Mouse (Mus musculus) C2C12 (cell line): ENCODE measurements around the gene Slc12a5. TPM values are rescaled to one million over a fixed set of nuclear protein-coding genes. Genes with fewer than 3 reads are reported as not detected.

ENCODE experiments used
- H3K27me3 ChIP-seq: one replicate; pipeline ENCODE4 v1.6.1; 2011; ENCODE audit not compliant: control insufficient read depth, insufficient read depth, insufficient read length
- H3K36me3 ChIP-seq: one replicate; pipeline ENCODE4 v1.6.1; 2011; ENCODE audit not compliant: control insufficient read depth, insufficient read depth
- H3K4me3 ChIP-seq: one replicate; pipeline ENCODE4 v1.5.1; 2011; ENCODE audit warnings: mild to moderate bottlenecking, control low read depth; ENCODE audit not compliant: poor library complexity, insufficient read depth, severe bottlenecking
- H3K79me2 ChIP-seq: one replicate; pipeline ENCODE4 v1.6.1; 2011; ENCODE audit not compliant: control insufficient read depth, insufficient read depth
- H3K79me3 ChIP-seq: one replicate; pipeline ENCODE4 v1.6.1; 2011; ENCODE audit warnings: low read depth, control low read depth
- H3ac ChIP-seq: one replicate; pipeline ENCODE3; 2011; ENCODE audit warnings: low read depth; ENCODE audit not compliant: control insufficient read depth, insufficient read length
- CEBPB ChIP-seq: IDR thresholded peaks from one replicate; pipeline ENCODE4 v1.6.1; 2011; ENCODE audit warnings: low read depth, mild to moderate bottlenecking, control low read depth, moderate library complexity
- CTCF ChIP-seq: IDR thresholded peaks from one replicate; pipeline ENCODE4 v1.5.1; 2011; ENCODE audit not compliant: control insufficient read depth, insufficient read depth, insufficient read length
- FOSL1 ChIP-seq: IDR thresholded peaks from one replicate; pipeline ENCODE4 v1.8.0; 2011; ENCODE audit warnings: mild to moderate bottlenecking, low read length; ENCODE audit not compliant: poor library complexity, insufficient read depth, severe bottlenecking
- MAX ChIP-seq: IDR thresholded peaks from one replicate; pipeline ENCODE4 v1.6.1; 2011; ENCODE audit warnings: mild to moderate bottlenecking, control low read depth
- MYOD1 ChIP-seq: IDR thresholded peaks from one replicate; pipeline ENCODE4 v1.6.1; 2011; ENCODE audit warnings: low read depth; ENCODE audit not compliant: control insufficient read depth, insufficient read length
- MYOG ChIP-seq: IDR thresholded peaks from one replicate; pipeline ENCODE4 v1.6.1; 2011; ENCODE audit not compliant: control insufficient read depth, insufficient read length; ENCODE audit errors: extremely low read depth
- USF1 ChIP-seq: IDR thresholded peaks from one replicate; pipeline ENCODE4 v1.6.1; 2011; ENCODE audit warnings: low read depth, mild to moderate bottlenecking, control low read depth, moderate library complexity
- polyA plus RNA-seq: library from polyadenylated mRNA; unstranded; fragments of >200 nt; fragmentation: generic; extraction: Trizol; gene quantifications from one replicate; pipeline ENCODE4 v1.2.1, GENCODE M21; 2012; ENCODE audit warnings: missing spikeins

Gene Slc12a5
- polyA plus RNA-seq, 1 experiment: 0.12 TPM

- TF ChIP-seq MAX (no peak), CEBPB (no peak), MYOG (no peak), USF1 (no peak), FOSL1 (no peak), CTCF (no peak), MYOD1 (no peak)
- Histone ChIP-seq H3K79me3 (no peaks in the 10 kb centered on the region), H3K27me3 (peaks cover 23% of the 10 kb centered on the region), H3K4me3 (no peak overlapping the region), H3ac (no peak overlapping the region), H3K79me2 (no peaks in the 10 kb centered on the region), H3K36me3 (peaks cover under 1% of the 10 kb centered on the region)
Measured at GRCm38 (mm10) chr2:164994156-164994555, 33.6 kb downstream of the Slc12a5 start.

GRCm38 (mm10) chr2:164994659-164995428 lies 34.2 kb downstream of the Slc12a5 start:
- H3K79me3 ChIP-seq: no peaks in the 10 kb centered on the region
- H3K79me2 ChIP-seq: no peaks in the 10 kb centered on the region
- no peak overlapping the region for H3K4me3 ChIP-seq
- H3ac ChIP-seq: no peak overlapping the region
- H3K27me3 ChIP-seq: peaks cover 16% of the 10 kb centered on the region
- peaks cover 8% of the 10 kb centered on the region for H3K36me3 ChIP-seq
- TF ChIP-seq CTCF (no peak), MYOG (no peak), MAX (no peak), CEBPB (no peak), MYOD1 (no peak), USF1 (no peak), FOSL1 (no peak)

- H3K36me3 ChIP-seq: peaks cover 18% of the 10 kb centered on the region
- H3K27me3 ChIP-seq: peaks cover 5% of the 10 kb centered on the region
- H3K79me3 ChIP-seq: no peaks in the 10 kb centered on the region
- no peaks in the 10 kb centered on the region for H3K79me2 ChIP-seq
- no peak overlapping the region for H3K4me3 ChIP-seq
- TF ChIP-seq CEBPB (no peak), MYOD1 (no peak), MAX (no peak), MYOG (no peak)
- no peak overlapping the region for H3ac ChIP-seq
Measured at GRCm38 (mm10) chr2:164995976-164996375, 35.4 kb downstream of the Slc12a5 start.

GRCm38 (mm10) chr2:164996848-164997720 lies 36.5 kb downstream of the Slc12a5 start:
- no peaks in the 10 kb centered on the region for H3K79me2 ChIP-seq
- no peak for TF ChIP-seq USF1
- no peak for TF ChIP-seq MYOD1
- no peak for TF ChIP-seq CEBPB
- no peak for TF ChIP-seq MYOG
- TF ChIP-seq MAX: no peak
- no peak for TF ChIP-seq FOSL1
- TF ChIP-seq CTCF: no peak
- no peaks in the 10 kb centered on the region for H3K27me3 ChIP-seq
- H3ac ChIP-seq: no peak overlapping the region
- no peaks in the 10 kb centered on the region for H3K79me3 ChIP-seq
- H3K4me3 ChIP-seq: no peak overlapping the region
- peaks cover 29% of the 10 kb centered on the region for H3K36me3 ChIP-seq

GRCm38 (mm10) chr2:164997721-164998428 lies 37.3 kb downstream of the Slc12a5 start:
- peaks cover 37% of the 10 kb centered on the region for H3K36me3 ChIP-seq
- TF ChIP-seq CEBPB (no peak), USF1 (no peak), FOSL1 (no peak), MYOG (no peak), MAX (no peak), CTCF (no peak), MYOD1 (no peak)
- H3K79me2 ChIP-seq: no peaks in the 10 kb centered on the region
- no peaks in the 10 kb centered on the region for H3K79me3 ChIP-seq
- no peak overlapping the region for H3ac ChIP-seq
- no peaks in the 10 kb centered on the region for H3K27me3 ChIP-seq
- no peak overlapping the region for H3K4me3 ChIP-seq
